Mouse (Mus musculus): ENCODE results near the gene Gm17657. TPM values are rescaled to one million over a fixed set of nuclear protein-coding genes. Genes with fewer than 3 reads are reported as not detected.

Gm17657 gene
- not detected for polyA plus RNA-seq (2017; shearing (Covaris generic))

GRCm38 (mm10) chr17:29549543-29550428, at the start of gene Gm17657, which contains the start of gene Tbc1d22b:
TSS of gene Gm17657 (minus strand) at chr17:29549638.
TSS of gene Tbc1d22b (plus strand) at chr17:29549785.

GRCm38 (mm10) chr17:29552162-29552732, 2.8 kb upstream of the Gm17657 start, which contains the start of gene Tmem217:
TSS of gene Tmem217 (minus strand) at chr17:29552385.

GRCm38 (mm10) chr17:29490713-29491581, 58.5 kb downstream of the Gm17657 start, which contains the start of gene Pim1:
TSS of gene Pim1 (plus strand) at chr17:29490753.

Other genes with a start within 250 kb of the Gm17657 start
- 0.16 TPM for gene Pi16, start 232.0 kb downstream of the Gm17657 start, polyA plus RNA-seq (2017; shearing (Covaris generic))
- 7.5 TPM for gene Mtch1, start 201.7 kb downstream of the Gm17657 start, polyA plus RNA-seq (2017; shearing (Covaris generic))
- 1.3 TPM for gene Fgd2, start 188.7 kb downstream of the Gm17657 start, polyA plus RNA-seq (2017; shearing (Covaris generic))
- gene Pim1, start 58.9 kb downstream of the Gm17657 start, polyA plus RNA-seq (2017; shearing (Covaris generic)) = 34.1 TPM
- gene Tbc1d22b, start 147 bp upstream of the Gm17657 start, polyA plus RNA-seq (2017; shearing (Covaris generic)) = 30.4 TPM
- 5.6 TPM for gene Tmem217, start 2.7 kb upstream of the Gm17657 start, polyA plus RNA-seq (2017; shearing (Covaris generic))
- gene Rnf8, start 65.2 kb upstream of the Gm17657 start, polyA plus RNA-seq (2017; shearing (Covaris generic)) = 29.9 TPM
- gene Gm28043, start 65.2 kb upstream of the Gm17657 start, polyA plus RNA-seq (2017; shearing (Covaris generic)) = 8.0 TPM
- gene Cmtr1, start 111.0 kb upstream of the Gm17657 start, polyA plus RNA-seq (2017; shearing (Covaris generic)) = 283 TPM
- 10.5 TPM for gene Ccdc167, start 167.4 kb upstream of the Gm17657 start, polyA plus RNA-seq (2017; shearing (Covaris generic))

All from CD4-positive, CD25-positive, alpha-beta regulatory T cell, adult 9 weeks (primary cell).